Mouse (Mus musculus) yolk sac, embryonic 10.5 days (tissue): Measurements from ENCODE around the gene Pkp4.
A peak's percentile ranks its signal among the peaks of the same experiment; 100 is the strongest.

Source experiments
- DNase-seq: peaks from one replicate; pipeline ENCODE4 v3.0.0-alpha.2; 2017; ENCODE audit warnings: low spot score

Pkp4 gene

GRCm38 (mm10) chr2:59272713-59273112 lies 112.1 kb downstream of the Pkp4 start:
- DNase-seq: no peak

- no peak for DNase-seq
Observed at GRCm38 (mm10) chr2:59280914-59281562, 120.4 kb downstream of the Pkp4 start.

GRCm38 (mm10) chr2:59282966-59283365 lies 122.3 kb downstream of the Pkp4 start:
- no peak for DNase-seq

GRCm38 (mm10) chr2:59284216-59284615 lies 123.6 kb downstream of the Pkp4 start:
- DNase-seq: no peak

DNA sequence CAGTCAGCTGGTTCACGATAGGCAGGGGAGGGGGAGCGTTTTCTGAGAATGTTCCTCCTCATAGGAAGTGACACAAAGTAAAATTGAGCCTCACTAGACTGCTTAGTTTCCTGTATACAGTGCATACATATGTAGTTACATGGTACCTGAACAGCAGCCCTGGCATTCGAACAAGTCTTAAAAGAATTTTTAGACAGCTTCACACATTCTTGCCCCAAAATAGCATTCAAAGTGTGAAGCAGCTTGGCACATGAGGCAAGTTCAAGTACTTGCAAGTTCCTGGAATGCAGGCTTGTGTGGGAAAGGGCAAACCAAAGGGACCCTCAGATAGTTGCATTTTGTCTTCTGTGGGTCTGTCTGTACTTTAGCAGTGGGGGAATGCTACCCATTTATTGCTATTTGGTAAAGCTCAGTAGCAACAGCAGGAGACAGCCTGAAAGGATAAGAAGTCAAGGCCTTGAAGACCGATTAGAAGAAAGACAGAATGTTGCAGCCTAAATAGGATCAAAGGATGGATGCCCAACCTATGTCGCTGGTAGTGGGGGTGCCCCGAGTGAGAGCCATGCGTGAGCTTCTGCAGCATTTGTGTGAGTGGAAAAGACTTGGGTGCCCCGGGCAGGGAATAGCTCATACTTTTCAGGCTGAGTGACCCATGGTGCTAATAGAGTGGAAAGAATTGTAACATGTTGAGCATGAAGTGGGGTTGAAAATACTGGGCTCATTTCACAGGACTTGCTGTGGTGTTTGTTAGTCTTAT lies 124.3 kb downstream of the Pkp4 start:
- DNase-seq: no peak

- no peak for DNase-seq
Observed at GRCm38 (mm10) chr2:59285581-59285980, 124.9 kb downstream of the Pkp4 start.

GRCm38 (mm10) chr2:59286247-59286646 lies 125.6 kb downstream of the Pkp4 start:
- DNase-seq: peak; percentile 19

DNA sequence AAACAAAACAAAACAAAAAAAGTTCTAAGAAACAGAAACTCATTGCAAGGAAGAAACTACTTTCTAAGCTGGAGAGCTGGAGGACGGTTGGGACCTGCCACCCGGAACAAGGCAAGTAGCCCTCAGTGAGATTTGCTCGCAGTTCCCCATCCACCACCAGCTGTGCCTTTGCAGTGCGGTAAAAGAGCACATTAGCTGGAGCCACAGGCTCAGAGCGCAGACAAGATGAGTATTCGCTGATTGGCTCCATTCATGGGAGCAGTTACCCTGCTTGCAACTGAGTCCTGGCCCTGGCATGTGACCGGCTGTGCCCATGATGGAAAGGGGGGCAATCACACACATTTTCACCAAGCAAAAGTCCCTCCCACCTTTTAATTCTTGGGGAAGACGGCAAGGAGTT lies 127.0 kb downstream of the Pkp4 start:
- DNase-seq: no peak

GRCm38 (mm10) chr2:59289411-59289810 lies 128.8 kb downstream of the Pkp4 start:
- DNase-seq: no peak

DNA sequence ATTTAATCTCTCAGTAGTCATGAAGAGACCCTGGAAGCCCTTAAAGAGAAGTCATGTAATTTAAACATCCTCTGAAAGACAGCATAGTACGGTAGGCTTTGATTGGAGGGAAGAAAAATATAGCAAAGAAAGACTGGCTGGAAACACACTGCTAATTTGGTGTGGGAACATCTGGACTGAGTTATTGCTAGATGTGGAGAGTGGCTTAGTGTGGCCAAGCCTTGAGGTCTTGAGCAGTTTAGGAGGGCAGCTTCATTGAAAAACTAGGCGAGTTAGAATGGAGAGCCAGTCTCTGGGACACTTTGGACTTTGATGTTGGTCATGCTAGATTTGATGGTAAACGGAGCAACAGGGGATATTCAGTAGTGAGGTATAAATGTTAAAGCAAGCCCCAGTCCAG lies 129.7 kb downstream of the Pkp4 start:
- no peak for DNase-seq

DNA sequence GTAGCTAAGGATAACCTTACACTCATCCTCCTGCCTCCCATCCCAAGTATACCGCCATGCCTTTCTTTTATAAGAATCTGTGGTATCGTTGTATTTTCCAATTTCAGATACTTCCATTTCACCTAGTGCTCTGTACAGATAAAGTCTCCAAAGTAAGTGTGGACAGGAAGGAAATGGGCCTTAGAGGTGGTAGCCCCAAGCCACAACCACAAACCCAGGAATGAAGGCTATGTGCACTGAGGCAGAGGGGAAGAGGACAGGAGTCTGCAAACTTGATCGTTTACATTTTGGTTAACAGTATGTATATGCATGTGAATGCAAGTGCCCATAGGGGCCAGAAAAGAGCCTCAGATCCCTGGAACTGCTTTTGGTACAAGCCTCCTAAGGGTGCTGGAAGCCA lies 139.2 kb downstream of the Pkp4 start:
- no peak for DNase-seq

- no peak for DNase-seq
Observed at GRCm38 (mm10) chr2:59301671-59302070, 141.0 kb downstream of the Pkp4 start.

GRCm38 (mm10) chr2:59302430-59302829 lies 141.8 kb downstream of the Pkp4 start:
- DNase-seq: no peak

DNA sequence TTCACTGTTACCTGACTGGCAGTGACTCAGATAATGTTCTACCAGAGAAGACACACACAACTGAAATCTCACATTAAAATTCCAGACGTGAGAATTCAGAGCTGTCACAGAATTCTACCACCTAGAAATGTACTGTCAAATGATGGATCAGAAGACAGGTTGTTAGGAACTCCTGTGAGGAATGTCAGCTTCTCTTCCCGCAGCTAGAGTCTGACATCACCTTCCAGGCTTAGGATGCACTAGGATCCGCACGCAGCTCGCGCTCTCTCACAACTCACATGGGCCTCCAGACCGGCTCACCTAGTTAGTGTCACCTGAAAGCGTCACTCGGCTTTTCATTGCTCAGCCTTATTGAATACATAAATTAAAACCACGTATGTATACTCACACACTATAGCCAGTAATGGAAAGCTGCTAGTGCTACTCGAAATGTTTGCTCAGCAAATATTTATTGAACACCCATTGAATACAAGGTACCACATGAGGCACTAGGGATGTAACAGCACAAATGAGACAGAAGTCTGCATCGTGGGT lies 142.9 kb downstream of the Pkp4 start:
- no peak for DNase-seq

- no peak for DNase-seq
Observed at GRCm38 (mm10) chr2:59307302-59307701, 146.7 kb downstream of the Pkp4 start.

- DNase-seq: no peak
Observed at GRCm38 (mm10) chr2:59308055-59308454, 147.4 kb downstream of the Pkp4 start.

GRCm38 (mm10) chr2:59313293-59313692 lies 152.6 kb downstream of the Pkp4 start:
- no peak for DNase-seq

- DNase-seq: no peak
Observed at GRCm38 (mm10) chr2:59318631-59319030, 158.0 kb downstream of the Pkp4 start.

- no peak for DNase-seq
Observed at GRCm38 (mm10) chr2:59327946-59328345, 167.3 kb downstream of the Pkp4 start.

DNA sequence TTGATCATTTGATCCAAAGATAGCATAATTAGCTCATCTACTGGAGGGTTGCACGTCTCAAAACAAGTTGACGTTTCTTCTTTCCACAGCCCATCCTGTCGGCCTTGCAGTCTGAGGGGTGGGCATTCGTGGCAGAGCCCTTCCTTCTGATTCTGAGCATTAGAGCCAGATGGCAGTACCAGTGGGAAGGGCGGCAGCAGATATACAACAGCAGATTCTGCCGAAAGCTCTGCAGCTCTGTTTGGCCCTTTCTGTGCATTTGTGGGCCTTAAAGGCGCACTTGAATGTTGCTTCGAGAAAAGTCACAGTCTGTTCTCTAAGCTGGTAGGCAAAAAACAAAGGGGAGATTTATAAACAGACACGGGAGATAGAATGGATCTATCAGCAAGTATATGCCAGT lies 170.4 kb downstream of the Pkp4 start:
- DNase-seq: no peak

DNA sequence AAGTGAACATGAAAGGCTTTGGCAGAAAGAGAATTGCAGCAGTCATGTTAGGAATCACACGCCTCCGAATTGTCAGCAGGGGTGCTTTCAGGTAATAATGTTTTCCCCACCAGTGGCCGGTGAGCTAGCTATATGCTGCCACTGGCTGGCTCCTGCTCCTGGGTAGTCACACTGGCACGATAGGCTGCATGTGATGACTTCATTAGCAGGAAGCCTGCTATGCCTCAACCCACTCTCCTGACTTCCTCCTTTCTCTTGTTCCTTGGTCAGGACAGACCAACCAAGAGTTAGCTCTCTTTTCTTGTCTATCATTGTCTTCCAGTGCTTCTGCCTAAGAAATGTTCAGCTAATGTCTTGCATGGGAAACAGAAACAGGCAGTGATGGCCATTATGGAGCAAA lies 171.9 kb downstream of the Pkp4 start:
- DNase-seq: no peak

DNA sequence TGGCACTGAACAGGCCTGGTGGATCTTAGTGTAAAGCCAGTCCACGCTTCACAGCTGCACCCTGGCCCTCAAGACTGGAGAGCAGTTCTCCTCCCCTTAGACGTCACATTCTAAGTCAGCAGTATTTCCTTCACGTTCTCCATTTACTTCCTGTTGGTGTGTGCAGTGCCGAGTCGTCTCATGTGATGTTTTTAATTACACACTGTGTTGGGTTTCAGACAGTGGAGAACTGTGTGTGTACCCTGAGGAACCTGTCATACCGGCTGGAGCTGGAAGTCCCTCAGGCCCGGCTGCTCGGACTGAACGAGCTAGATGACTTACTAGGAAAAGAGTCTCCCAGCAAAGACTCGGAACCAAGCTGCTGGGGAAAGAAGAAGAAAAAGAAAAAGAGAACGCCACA lies 177.9 kb downstream of the Pkp4 start:
- DNase-seq: no peak

DNA sequence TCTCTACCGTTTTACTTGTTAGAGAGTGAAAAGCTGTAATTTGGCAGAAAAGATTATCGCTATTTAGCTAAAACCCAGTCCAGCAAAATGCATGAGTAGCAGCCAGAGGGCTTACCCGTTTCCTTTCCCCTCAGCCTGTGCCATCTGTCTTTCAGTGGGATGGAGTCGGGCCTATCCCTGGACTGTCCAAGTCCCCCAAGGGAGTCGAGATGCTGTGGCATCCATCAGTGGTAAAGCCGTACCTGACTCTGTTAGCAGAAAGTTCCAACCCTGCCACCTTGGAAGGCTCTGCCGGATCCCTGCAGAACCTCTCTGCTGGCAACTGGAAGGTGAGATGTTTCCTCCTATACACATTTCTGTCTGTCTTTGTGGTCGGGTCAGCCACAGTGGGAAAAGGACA lies 178.3 kb downstream of the Pkp4 start:
- DNase-seq: no peak
